Mouse (Mus musculus): ENCODE results near the gene Gcc2. TPM values are rescaled to one million over a fixed set of nuclear protein-coding genes. Genes with fewer than 3 reads are reported as not detected.

Gene Gcc2
- polyA plus RNA-seq, 2 experiments, result 9.4 to 20.1 TPM

- DNase-seq (ENCODE audit: low read depth in 3 of 3, low spot score in 3 of 3) (no peak), ATAC-seq (ENCODE audit: insufficient read depth) (no peak)
- WGBS (ENCODE audit: insufficient replicate concordance), result 3% methylated on average over 4 of the region's 4 CpGs
- peak overlapping the region; percentile 95 for H3K9ac ChIP-seq (replicated peaks)
- no peaks in the 10 kb centered on the region for H3K27me3 ChIP-seq (ENCODE audit: control insufficient read depth, insufficient read depth, low read length)
- H3K36me3 ChIP-seq (replicated peaks; ENCODE audit: control insufficient read depth, insufficient read depth, low read depth), result no peaks in the 10 kb centered on the region; the same call in 1 of the 2 replicates
- no peaks in the 10 kb centered on the region for H3K9me3 ChIP-seq (ENCODE audit: control insufficient read depth, low read length)
- H3K4me1 ChIP-seq (replicated peaks; ENCODE audit: control insufficient read depth in 2 of 2, insufficient read depth in 2 of 2, low read length in 1 of 2), result peaks cover 6 to 8% of the 10 kb centered on the region in 2 experiments
- no peak overlapping the region; the same call in 1 of the 2 replicates for H3K27ac ChIP-seq
- H3K4me3 ChIP-seq (ENCODE audit: insufficient read depth in 1 of 2, low read depth in 2 of 2, low read length in 2 of 2), result peak overlapping the region; percentile 74 to 97
- TF ChIP-seq CTCF (IDR thresholded peaks at IDR 0.05; ENCODE audit: low read depth) (no peak), EP300 (IDR thresholded peaks at IDR 0.05; ENCODE audit: low read depth) (no peak)
- peak overlapping the region; percentile 84 for H3K4me2 ChIP-seq (ENCODE audit: low read depth)
These were observed 657 bp downstream of the Gcc2 start for GRCm38 (mm10) chr10:58255954-58256353.

GRCm38 (mm10) chr10:58258466-58258865, 3.2 kb downstream of the Gcc2 start:
- Histone ChIP-seq H3K27ac (no peak overlapping the region), H3K27me3 (ENCODE audit: control insufficient read depth, insufficient read depth, low read length) (no peaks in the 10 kb centered on the region), H3K4me3 (ENCODE audit: insufficient read depth in 1 of 2, low read depth in 2 of 2, low read length in 2 of 2) (no peak overlapping the region), H3K9me3 (ENCODE audit: control insufficient read depth, low read length) (no peaks in the 10 kb centered on the region), H3K9ac (replicated peaks) (no peak overlapping the region), H3K4me1 (replicated peaks; ENCODE audit: control insufficient read depth in 2 of 2, insufficient read depth in 2 of 2, low read length in 1 of 2) (peaks cover 6 to 8% of the 10 kb centered on the region in 2 experiments), H3K36me3 (replicated peaks; ENCODE audit: control insufficient read depth, insufficient read depth, low read depth) (no peaks in the 10 kb centered on the region; the same call in 1 of the 2 replicates), H3K4me2 (ENCODE audit: low read depth) (no peak overlapping the region)
- ATAC-seq (ENCODE audit: insufficient read depth), result no peak
- TF ChIP-seq EP300 (IDR thresholded peaks at IDR 0.05; ENCODE audit: low read depth) (no peak), CTCF (IDR thresholded peaks at IDR 0.05; ENCODE audit: low read depth) (peak; percentile 36; the same call in 1 of the 2 replicates)
- WGBS (ENCODE audit: insufficient replicate concordance), result 65% methylated on average over 5 of the region's 5 CpGs
- no peak for DNase-seq (ENCODE audit: low read depth in 3 of 3, low spot score in 3 of 3)

- no peak overlapping the region for H3K27ac ChIP-seq
- no peak for TF ChIP-seq EP300 (IDR thresholded peaks at IDR 0.05; ENCODE audit: low read depth)
- TF ChIP-seq CTCF (IDR thresholded peaks at IDR 0.05; ENCODE audit: low read depth), result no peak
- no peak overlapping the region for H3K4me3 ChIP-seq (ENCODE audit: insufficient read depth in 1 of 2, low read depth in 2 of 2, low read length in 2 of 2)
- H3K36me3 ChIP-seq (replicated peaks; ENCODE audit: control insufficient read depth, insufficient read depth, low read depth), result peaks cover 5% of the 10 kb centered on the region
- no peaks in the 10 kb centered on the region for H3K9me3 ChIP-seq (ENCODE audit: control insufficient read depth, low read length)
- WGBS (ENCODE audit: insufficient replicate concordance), result 73% methylated on average over 7 of the region's 7 CpGs
- DNase-seq (ENCODE audit: low read depth in 3 of 3, low spot score in 3 of 3), result no peak
- H3K27me3 ChIP-seq (ENCODE audit: control insufficient read depth, insufficient read depth, low read length), result no peaks in the 10 kb centered on the region
- H3K4me1 ChIP-seq (replicated peaks; ENCODE audit: control insufficient read depth in 2 of 2, insufficient read depth in 2 of 2, low read length in 1 of 2), result no peaks in the 10 kb centered on the region
- H3K9ac ChIP-seq (replicated peaks), result no peak overlapping the region
- no peak for ATAC-seq (ENCODE audit: insufficient read depth)
- no peak overlapping the region for H3K4me2 ChIP-seq (ENCODE audit: low read depth)
These were observed 26.9 kb downstream of the Gcc2 start for GRCm38 (mm10) chr10:58282238-58282637.

- no peak overlapping the region for H3K4me3 ChIP-seq (ENCODE audit: insufficient read depth in 1 of 2, low read depth in 2 of 2, low read length in 2 of 2)
- peak in 2 of 3 experiments; percentile 20 to 27 for DNase-seq (ENCODE audit: low read depth in 3 of 3, low spot score in 3 of 3)
- peaks cover 0 to 5% of the 10 kb centered on the region in 2 experiments; a peak in 3 of 4 replicates for H3K4me1 ChIP-seq (replicated peaks; ENCODE audit: control insufficient read depth in 2 of 2, insufficient read depth in 2 of 2, low read length in 1 of 2)
- H3K27ac ChIP-seq, result no peak overlapping the region
- peaks cover 19% of the 10 kb centered on the region for H3K36me3 ChIP-seq (replicated peaks; ENCODE audit: control insufficient read depth, insufficient read depth, low read depth)
- H3K4me2 ChIP-seq (ENCODE audit: low read depth), result no peak overlapping the region
- ATAC-seq (ENCODE audit: insufficient read depth), result peak; percentile 62
- 32% methylated on average over 3 of the region's 3 CpGs for WGBS (ENCODE audit: insufficient replicate concordance)
- no peak overlapping the region for H3K9ac ChIP-seq (replicated peaks)
- no peaks in the 10 kb centered on the region for H3K9me3 ChIP-seq (ENCODE audit: control insufficient read depth, low read length)
- H3K27me3 ChIP-seq (ENCODE audit: control insufficient read depth, insufficient read depth, low read length), result no peaks in the 10 kb centered on the region
- no peak for TF ChIP-seq CTCF (IDR thresholded peaks at IDR 0.05; ENCODE audit: low read depth)
- peak; percentile 54; the same call in 1 of the 2 replicates for TF ChIP-seq EP300 (IDR thresholded peaks at IDR 0.05; ENCODE audit: low read depth)
These were observed 35.4 kb downstream of the Gcc2 start for GRCm38 (mm10) chr10:58290742-58291141.

- no peaks in the 10 kb centered on the region for H3K9me3 ChIP-seq (ENCODE audit: control insufficient read depth, low read length)
These were observed 38.9 kb downstream of the Gcc2 start for GRCm38 (mm10) chr10:58294246-58294645.

More at GRCm38 (mm10) chr10:58294246-58294645, 38.9 kb downstream of the Gcc2 start:
- Histone ChIP-seq H3K4me3 (ENCODE audit: insufficient read depth in 1 of 2, low read depth in 2 of 2, low read length in 2 of 2) (no peak overlapping the region), H3K9ac (replicated peaks) (no peak overlapping the region), H3K4me1 (replicated peaks; ENCODE audit: control insufficient read depth in 2 of 2, insufficient read depth in 2 of 2, low read length in 1 of 2) (peaks cover 0 to 5% of the 10 kb centered on the region in 2 experiments; a peak in 3 of 4 replicates), H3K4me2 (ENCODE audit: low read depth) (no peak overlapping the region), H3K27ac (no peak overlapping the region), H3K27me3 (ENCODE audit: control insufficient read depth, insufficient read depth, low read length) (no peaks in the 10 kb centered on the region), H3K36me3 (replicated peaks; ENCODE audit: control insufficient read depth, insufficient read depth, low read depth) (peaks cover 14% of the 10 kb centered on the region)
- TF ChIP-seq EP300 (IDR thresholded peaks at IDR 0.05; ENCODE audit: low read depth) (no peak), CTCF (IDR thresholded peaks at IDR 0.05; ENCODE audit: low read depth) (no peak)
- DNase-seq (ENCODE audit: low read depth in 3 of 3, low spot score in 3 of 3), result no peak
- WGBS (ENCODE audit: insufficient replicate concordance), result 83% methylated on average over 3 of the region's 3 CpGs
- ATAC-seq (ENCODE audit: insufficient read depth), result no peak

All from liver, embryonic 14.5 days (tissue).